ENCODE assay signal across 9 mouse cellular contexts in the genomic region with DNA sequence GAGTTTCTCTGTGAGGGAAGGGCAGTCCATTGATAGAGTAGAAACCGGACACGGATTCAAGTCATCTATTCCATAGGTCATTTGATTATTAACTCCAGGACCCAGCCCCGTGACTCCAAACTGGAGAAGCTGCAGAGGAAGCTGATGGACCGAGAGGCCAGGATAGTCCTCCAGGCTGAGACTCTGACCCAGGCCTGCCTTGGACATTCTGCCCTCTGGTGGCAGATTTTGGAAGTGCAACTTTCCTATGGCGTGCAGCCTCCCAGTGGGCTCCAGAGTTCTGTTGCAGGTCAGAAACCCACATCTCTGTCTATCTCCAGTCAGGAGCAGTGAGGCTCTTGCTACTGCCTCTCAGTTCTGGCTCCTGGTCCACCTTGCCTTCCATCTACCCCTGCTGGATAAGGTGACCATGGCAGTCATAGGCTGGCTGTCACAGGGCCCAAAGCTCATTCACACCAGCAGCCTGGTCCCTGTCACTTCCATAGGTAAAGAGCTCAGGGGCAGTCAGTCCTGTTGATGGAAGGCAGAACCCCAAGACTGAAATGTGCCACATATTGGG. TPM values are rescaled to one million over a fixed set of nuclear protein-coding genes. Genes with fewer than 3 reads are reported as not detected.
DNase-seq lines count a peak whose midpoint lies in the region; ATAC-seq and TF ChIP-seq lines count a peak whose summit lies in the region.
"Had no signal": no experiment of that assay in that cellular context is flagged by ENCODE, and none has a peak within 500 bp of the region (broad histone marks: within the 10 kb centered on the region; RNA-seq: fewer than 3 reads in every experiment).

No protein-coding gene starts in this region.

- peak; percentile 84 for TF ChIP-seq CTCF in Patski (IDR thresholded peaks at IDR 0.05)

- WGBS in heart, embryonic 11.5 days (ENCODE audit: insufficient replicate concordance), result 39% methylated on average over 5 of the region's 5 CpGs

- no peak overlapping the region for H3K4me2 ChIP-seq in heart, embryonic 11.5 days
- H3K4me2 ChIP-seq: limb, embryonic 15.5 days had no signal

- POLR2A ChIA-PET in Patski (lab: Charles Lee), result no interaction called here

- H3K9me3 ChIP-seq in heart, embryonic 11.5 days (replicated peaks; ENCODE audit: control insufficient read depth, low read length), result no peaks in the 10 kb centered on the region
- H3K9me3 ChIP-seq: limb, embryonic 15.5 days had no signal

- peak; percentile 45 for DNase-seq in gastrocnemius, adult 18-20 months (ENCODE audit: low spot score)
- no peak for DNase-seq in gastrocnemius, postnatal 25 days
- no peak for DNase-seq in Patski (ENCODE audit: low read depth, low spot score)
- DNase-seq in kidney, postnatal 36 days, result peak; percentile 38 to 85
- peak; percentile 70 for DNase-seq in splenic B cell, adult 2 months (ENCODE audit: low read depth, low spot score)

- peaks cover 6% of the 10 kb centered on the region for H3K27me3 ChIP-seq in Patski
- no peaks in the 10 kb centered on the region for H3K27me3 ChIP-seq in heart, embryonic 11.5 days (ENCODE audit: control insufficient read depth, insufficient read depth, low read length)
- no peaks in the 10 kb centered on the region for H3K27me3 ChIP-seq in splenic B cell, adult 2 months (ENCODE audit: control insufficient read depth, insufficient read depth, low read length, poor library complexity, severe bottlenecking)
- H3K27me3 ChIP-seq: limb, embryonic 15.5 days had no signal

- in situ Hi-C loops in Patski (cut with MboI; ENCODE audit: low pct_unique_long_range_greater_than_20kb), result no loop called here

- no peak overlapping the region for H3K9ac ChIP-seq in heart, embryonic 11.5 days (ENCODE audit: low read depth, low read length)
- H3K9ac ChIP-seq: limb, embryonic 15.5 days had no signal

- 0 out of 2 replicates have a peak, but pooled peaks cover 3% of the 10 kb centered on the region for H3K4me1 ChIP-seq in heart, embryonic 11.5 days (ENCODE audit: control insufficient read depth, insufficient read depth, low read length)
- H3K4me1 ChIP-seq: limb, embryonic 15.5 days had no signal

- CTCF ChIA-PET in Patski (lab: Charles Lee), result interaction anchor here (0.9 to 1.5 kb wide), 7 partner anchors 8 to 20 kb away, joined by 3 to 5 read pairs (median 4); no protein-coding TSS in a partner anchor

- no peak overlapping the region for H3K27ac ChIP-seq in heart, embryonic 11.5 days (ENCODE audit: low read depth, low read length)
- H3K27ac ChIP-seq: limb, embryonic 15.5 days had no signal

- H3K36me3 ChIP-seq in heart, embryonic 11.5 days (ENCODE audit: control insufficient read depth, insufficient read depth, low read length), result no peaks in the 10 kb centered on the region
- H3K36me3 ChIP-seq in splenic B cell, adult 2 months (ENCODE audit: control insufficient read depth, insufficient read depth, low read length, poor library complexity, severe bottlenecking), result no peaks in the 10 kb centered on the region
- H3K36me3 ChIP-seq: limb, embryonic 15.5 days had no signal

- ATAC-seq in Patski, result no peak
- ATAC-seq in common myeloid progenitor, adult 5-6 weeks (replicated peaks; ENCODE audit: low read depth, poor library complexity, severe bottlenecking), result peak; percentile 86
- 0 out of 2 replicates have a peak, but pooled peaks have one; percentile 29 for ATAC-seq in heart, embryonic 11.5 days (replicated peaks; ENCODE audit: insufficient number of reproducible peaks, low FRiP score, low TSS enrichment)
- ATAC-seq in megakaryocyte-erythroid progenitor cell, adult 5-6 weeks (replicated peaks; ENCODE audit: low FRiP score, low TSS enrichment, poor library complexity, severe bottlenecking), result peak; percentile 76

- H3K4me3 ChIP-seq in heart, embryonic 11.5 days (ENCODE audit: low read depth, low read length), result no peak overlapping the region
- H3K4me3 ChIP-seq: limb, embryonic 15.5 days had no signal

RNA-seq across cellular contexts. Expression of a gene that starts 53.3 kb away (rescaled TPM):
- not detected for total RNA-seq in gastrocnemius, adult 18-20 months (2021)
- not detected for total RNA-seq in gastrocnemius, postnatal 25 days (2021)
- polyA plus RNA-seq in Patski (2021), result not detected
- total RNA-seq in common myeloid progenitor, adult 5-6 weeks (2017), result not detected in 2 replicates
- polyA plus RNA-seq in heart, embryonic 11.5 days (2014; fragmentation: Nextera tagmentation; extraction: Ambion mirVana), result 1.8 and 1.9 TPM in 2 replicates
- total RNA-seq in megakaryocyte-erythroid progenitor cell, adult 5-6 weeks (2014; fragmentation: Nextera tagmentation), result not detected in 2 replicates
- not detected in 2 replicates for total RNA-seq in megakaryocyte-erythroid progenitor cell, adult 5-6 weeks (2017)

Comparison
In these comparisons a context has a peak if more than half of its experiments do, and no peak if none do; other contexts are left out.
1. DNase-seq: peak in gastrocnemius, adult 18-20 months (single experiment), kidney, postnatal 36 days (2 of 2) and splenic B cell, adult 2 months (single experiment); none in gastrocnemius, postnatal 25 days (single experiment) and Patski (single experiment).